Mouse (Mus musculus) lung, postnatal 0 days (tissue): ENCODE results near the gene Ccdc174. TPM values are rescaled to one million over a fixed set of nuclear protein-coding genes. Genes with fewer than 3 reads are reported as not detected.

ENCODE experiments used
- ATAC-seq: fragments of 200-750 bp; cut with Nextera tagmentation; 2 replicates; pipeline ENCODE4 v1.8.0; 2017; ENCODE audit warnings: moderate library complexity
- DNase-seq: peaks from one replicate; pipeline ENCODE4 v3.0.0-alpha.2; 2016; ENCODE audit warnings: low spot score
- H3K27ac ChIP-seq: fragments of 300-500 bp; sonication (generic); 2 replicates; pipeline ENCODE4 v1.5.1; 2014; ENCODE audit warnings: antibody characterized with exemption, mild to moderate bottlenecking, low read length, mixed read lengths
- H3K27me3 ChIP-seq: fragments of 300-500 bp; sonication (generic); replicated peaks from 2 replicates; pipeline ENCODE4 v1.6.1; 2014; ENCODE audit warnings: low read length, mixed read lengths; ENCODE audit not compliant: insufficient read depth
- H3K36me3 ChIP-seq: fragments of 300-500 bp; sonication (generic); 2 replicates; pipeline ENCODE4 v1.6.1; 2014; ENCODE audit warnings: low read length, mixed read lengths; ENCODE audit not compliant: insufficient read depth
- H3K4me1 ChIP-seq: fragments of 300-500 bp; sonication (generic); 2 replicates; pipeline ENCODE4 v1.6.1; 2014; ENCODE audit warnings: antibody characterized with exemption, low read depth, low read length, mixed read lengths; ENCODE audit not compliant: insufficient read depth
- H3K4me2 ChIP-seq: fragments of 300-500 bp; sonication (generic); replicated peaks from 2 replicates; pipeline ENCODE4 v1.6.1; 2014; ENCODE audit warnings: low read depth, mild to moderate bottlenecking, low read length, moderate library complexity, mixed read lengths
- H3K4me3 ChIP-seq: fragments of 300-500 bp; sonication (generic); 2 replicates; pipeline ENCODE4 v1.5.1; 2014; ENCODE audit warnings: low read depth, low read length
- H3K9ac ChIP-seq: fragments of 300-500 bp; sonication (generic); replicated peaks from 2 replicates; pipeline ENCODE4 v1.6.1; 2014; ENCODE audit warnings: low read depth, mild to moderate bottlenecking
- H3K9me3 ChIP-seq: fragments of 300-500 bp; sonication (generic); 2 replicates; pipeline ENCODE4 v1.6.1; 2016; ENCODE audit warnings: low read length, mixed read lengths
- CTCF ChIP-seq: IDR thresholded peaks from 2 replicates; pipeline ENCODE4 v1.5.1; 2016; ENCODE audit warnings: antibody characterized with exemption, mild to moderate bottlenecking
- EP300 ChIP-seq: IDR thresholded peaks from 2 replicates; pipeline ENCODE4 v1.6.1; 2016; ENCODE audit warnings: antibody characterized with exemption, mild to moderate bottlenecking, control low read depth
- WGBS: fragments of 180-500 bp; shearing (Covaris S2); extraction: QIAGEN DNeasy Blood & Tissue Kit; methylation state at CpG from one replicate; pipeline ENCODE4 v1.1.7; 2014; 5-methylcytosine and 5-hydroxymethylcytosine counted together
- polyA plus RNA-seq: library from polyadenylated mRNA; unstranded; fragments of >200 nt; fragmentation: Nextera tagmentation; extraction: Ambion mirVana; gene quantifications from 2 replicates; pipeline ENCODE4 v1.2.1, GENCODE M21; 2015

Ccdc174 gene
- polyA plus RNA-seq, 1 experiment from 2014 or later, result 32.2 TPM

DNA sequence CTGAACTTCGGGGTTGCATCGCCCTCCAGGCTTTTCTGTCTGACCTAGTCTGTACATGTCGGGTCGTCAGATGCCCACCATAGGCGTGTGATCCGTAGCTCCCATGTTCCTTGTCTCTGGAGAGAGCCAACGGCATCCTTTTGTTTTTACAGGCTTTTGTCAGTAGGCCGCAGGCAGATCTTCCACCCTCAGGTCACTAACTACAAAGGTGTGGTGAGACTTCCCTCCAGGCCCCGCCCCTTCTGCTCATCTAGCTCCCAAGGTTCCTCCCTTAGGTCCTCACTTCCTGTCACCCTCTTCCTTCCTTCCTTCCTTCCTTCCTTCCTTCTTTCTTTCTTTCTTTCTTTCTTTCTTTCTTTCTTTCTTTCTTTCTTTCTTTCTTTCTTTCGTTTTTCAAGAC lies 36.2 kb downstream of the Ccdc174 start:
- no peak overlapping the region for H3K4me2 ChIP-seq
- no peak for DNase-seq
- H3K4me3 ChIP-seq, result no peak overlapping the region
- no peaks in the 10 kb centered on the region for H3K9me3 ChIP-seq
- no peaks in the 10 kb centered on the region for H3K36me3 ChIP-seq
- H3K9ac ChIP-seq, result no peak overlapping the region
- no peaks in the 10 kb centered on the region for H3K27me3 ChIP-seq
- WGBS, result 86% methylated on average over 10 of the region's 10 CpGs
- H3K27ac ChIP-seq, result no peak overlapping the region
- no peaks in the 10 kb centered on the region for H3K4me1 ChIP-seq
- no peak for ATAC-seq
- TF ChIP-seq CTCF, result no peak
- TF ChIP-seq EP300, result no peak

DNA sequence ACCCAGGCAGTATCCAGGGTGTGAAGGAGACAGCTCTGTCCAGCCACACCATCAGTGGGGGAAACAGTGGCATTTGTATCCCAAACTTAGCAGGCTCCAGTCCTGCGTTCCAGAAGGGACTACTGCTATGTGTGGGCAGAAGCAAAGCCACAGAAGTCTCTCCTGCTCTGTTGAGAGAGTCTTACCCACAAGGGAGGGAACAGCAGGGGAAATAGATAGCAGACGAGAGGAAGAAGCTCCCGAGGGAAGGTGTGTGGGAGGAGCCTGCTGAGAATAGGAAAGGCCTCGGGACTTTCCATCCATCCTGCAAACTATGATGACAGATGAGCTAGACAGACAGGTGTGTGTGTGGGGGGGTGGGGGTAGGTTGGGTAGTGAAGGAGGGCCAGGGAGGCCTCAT lies 39.4 kb downstream of the Ccdc174 start:
- WGBS, result 40% methylated on average over 4 of the region's 4 CpGs
- no peak overlapping the region for H3K4me2 ChIP-seq
- no peak overlapping the region for H3K4me3 ChIP-seq
- H3K4me1 ChIP-seq, result no peaks in the 10 kb centered on the region
- no peak overlapping the region for H3K27ac ChIP-seq
- ATAC-seq, result no peak
- no peak overlapping the region for H3K9ac ChIP-seq
- H3K27me3 ChIP-seq, result no peaks in the 10 kb centered on the region
- H3K9me3 ChIP-seq, result no peaks in the 10 kb centered on the region
- TF ChIP-seq CTCF (no peak), EP300 (no peak)
- DNase-seq, result no peak
- no peaks in the 10 kb centered on the region for H3K36me3 ChIP-seq

DNA sequence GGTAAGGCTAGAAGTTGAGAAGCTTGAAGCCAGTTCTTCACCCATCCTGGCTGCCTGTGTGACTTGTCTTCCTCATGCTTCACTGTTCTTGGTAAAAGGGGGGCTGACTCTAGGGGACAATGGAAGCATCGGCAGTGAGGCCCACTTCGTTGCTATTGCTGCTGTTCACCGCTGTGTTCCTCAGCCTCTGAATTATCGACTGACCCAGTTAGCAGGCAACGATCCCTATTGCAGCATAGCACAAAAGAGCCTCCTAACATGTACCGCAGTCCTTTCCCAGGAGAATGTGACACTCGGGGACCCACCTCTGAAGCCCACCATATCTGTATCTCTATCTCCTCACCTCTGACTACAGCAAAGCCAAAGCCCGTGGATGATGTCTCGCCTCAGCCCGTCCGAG lies 39.9 kb downstream of the Ccdc174 start:
- Histone ChIP-seq H3K9me3 (no peaks in the 10 kb centered on the region), H3K9ac (no peak overlapping the region), H3K27me3 (no peaks in the 10 kb centered on the region), H3K4me2 (no peak overlapping the region), H3K27ac (no peak overlapping the region), H3K36me3 (no peaks in the 10 kb centered on the region), H3K4me3 (no peak overlapping the region), H3K4me1 (no peaks in the 10 kb centered on the region)
- ATAC-seq (no peak), DNase-seq (no peak)
- WGBS, result 83% methylated on average over 11 of the region's 11 CpGs
- TF ChIP-seq CTCF, result no peak
- TF ChIP-seq EP300, result no peak

DNA sequence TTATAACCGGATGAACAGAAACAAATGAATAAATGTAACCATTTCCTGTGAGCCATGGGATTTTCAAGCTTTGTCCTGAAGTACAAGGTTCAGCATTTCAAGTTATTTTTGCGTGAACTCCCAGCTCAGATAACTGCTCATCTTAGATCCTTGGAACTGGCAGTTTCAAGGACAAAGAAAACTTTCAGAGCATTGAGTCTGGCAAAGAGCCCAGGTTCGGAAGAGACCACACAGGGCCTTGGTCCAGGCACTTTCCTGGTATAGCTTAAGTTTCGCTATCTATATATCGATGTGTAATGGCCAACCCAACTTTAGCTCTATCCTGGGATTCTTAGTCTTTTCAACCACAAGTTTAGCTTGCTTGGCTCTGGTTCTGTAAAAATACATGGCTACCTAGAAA lies 53.4 kb downstream of the Ccdc174 start:
- no peak for ATAC-seq
- TF ChIP-seq CTCF (no peak), EP300 (no peak)
- no peaks in the 10 kb centered on the region for H3K9me3 ChIP-seq
- 36% methylated on average over 5 of the region's 5 CpGs for WGBS
- H3K4me2 ChIP-seq, result no peak overlapping the region
- no peaks in the 10 kb centered on the region for H3K27me3 ChIP-seq
- H3K4me3 ChIP-seq, result no peak overlapping the region
- no peak for DNase-seq
- H3K4me1 ChIP-seq, result no peaks in the 10 kb centered on the region
- H3K9ac ChIP-seq, result no peak overlapping the region
- no peaks in the 10 kb centered on the region for H3K36me3 ChIP-seq
- no peak overlapping the region for H3K27ac ChIP-seq

DNA sequence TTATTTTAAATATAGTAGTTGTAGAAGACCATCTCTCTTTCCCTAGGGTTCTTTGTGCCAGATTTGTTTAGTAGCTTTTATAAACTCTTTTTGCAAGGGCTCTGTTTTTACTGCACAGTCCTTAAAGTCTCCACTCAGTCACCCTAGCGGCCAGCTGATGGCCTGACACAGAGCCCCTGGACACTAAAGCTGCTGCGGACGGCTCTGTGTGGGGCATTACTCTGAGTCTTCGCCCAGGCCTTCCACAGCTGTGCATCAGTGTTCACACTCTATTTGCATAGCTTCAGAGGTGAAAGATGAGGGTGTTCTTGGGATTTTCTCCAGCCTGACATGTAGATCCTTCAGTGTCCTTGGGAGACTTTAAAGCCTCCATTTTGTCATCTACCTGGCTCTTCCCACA lies 60.6 kb downstream of the Ccdc174 start:
- peak; percentile 82 for ATAC-seq
- no peak overlapping the region for H3K27ac ChIP-seq
- WGBS, result 42% methylated on average over 4 of the region's 4 CpGs

DNA sequence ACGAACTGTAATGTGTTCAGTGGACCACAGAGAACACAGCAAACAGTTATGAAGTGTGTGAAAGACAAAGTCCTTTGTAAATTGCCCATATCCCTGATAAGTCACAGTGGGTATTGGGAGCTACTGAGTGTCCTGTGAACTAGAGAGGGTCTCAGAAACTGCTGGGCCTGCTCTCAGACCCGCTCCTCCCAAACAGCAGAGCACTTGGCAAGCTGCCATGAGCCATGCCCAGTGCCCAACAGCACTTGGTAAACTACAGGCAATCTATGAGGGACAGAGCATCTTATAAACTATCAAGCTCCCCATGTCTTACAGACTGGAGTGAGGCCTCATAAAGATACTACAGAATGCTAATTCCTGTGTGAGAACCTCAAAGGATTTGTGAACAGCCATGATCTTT lies 70.6 kb downstream of the Ccdc174 start:
- Histone ChIP-seq H3K4me1 (no peaks in the 10 kb centered on the region), H3K4me2 (no peak overlapping the region), H3K36me3 (no peaks in the 10 kb centered on the region), H3K9ac (no peak overlapping the region), H3K27me3 (no peaks in the 10 kb centered on the region), H3K9me3 (no peaks in the 10 kb centered on the region), H3K27ac (no peak overlapping the region), H3K4me3 (no peak overlapping the region)
- no peak for ATAC-seq
- WGBS, result 54% methylated on average over 2 of the region's 2 CpGs
- TF ChIP-seq CTCF (no peak), EP300 (no peak)
- no peak for DNase-seq

More for the DNA sequence above, 60.6 kb downstream of the Ccdc174 start:
- no peak overlapping the region for H3K4me3 ChIP-seq
- peak; percentile 75 for DNase-seq
- H3K4me1 ChIP-seq, result no peaks in the 10 kb centered on the region
- H3K9ac ChIP-seq, result no peak overlapping the region
- H3K4me2 ChIP-seq, result no peak overlapping the region
- H3K36me3 ChIP-seq, result no peaks in the 10 kb centered on the region
- no peaks in the 10 kb centered on the region for H3K9me3 ChIP-seq
- TF ChIP-seq CTCF, result peak; percentile 50
- no peak for TF ChIP-seq EP300
- H3K27me3 ChIP-seq, result no peaks in the 10 kb centered on the region

Other genes starting within 250 kb of the Ccdc174 start
- gene Slc6a6, start 194.0 kb upstream of the Ccdc174 start, polyA plus RNA-seq, result 92.6 and 119 TPM in 2 replicates
- gene Grip2, start 50.8 kb upstream of the Ccdc174 start, polyA plus RNA-seq, result 0.16 and 0.35 TPM in 2 replicates
- gene 4930590J08Rik, start 24.8 kb downstream of the Ccdc174 start, polyA plus RNA-seq, result 0.19 TPM in 2 replicates
- gene Fgd5, start 100.8 kb downstream of the Ccdc174 start, polyA plus RNA-seq, result 19.2 and 22.1 TPM in 2 replicates
- 14.7 and 15.7 TPM in 2 replicates for gene Nr2c2, start 213.3 kb downstream of the Ccdc174 start, polyA plus RNA-seq